Comparison of ENCODE assay signal across 23 mouse cellular contexts in the genomic region with DNA sequence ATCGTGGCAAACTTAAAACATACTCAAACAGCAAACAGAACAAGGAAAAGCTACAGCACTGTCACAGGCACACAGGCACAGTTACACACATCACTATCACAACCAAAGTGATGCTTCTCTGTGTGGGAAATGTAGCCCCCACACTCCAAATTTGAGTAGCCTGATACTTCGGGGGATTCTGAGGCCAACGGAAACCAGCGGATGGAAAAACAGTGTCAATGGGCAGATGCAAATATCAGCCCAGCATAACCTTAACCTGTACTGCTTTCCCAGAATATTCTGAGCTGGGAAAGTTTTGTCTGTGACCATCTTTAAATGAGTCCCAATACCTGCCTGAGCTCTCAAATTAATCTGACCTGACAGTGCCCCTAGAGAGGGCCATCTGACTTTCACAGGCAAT.
DNase-seq lines count a peak whose midpoint lies in the region; ATAC-seq and TF ChIP-seq lines count a peak whose summit lies in the region.
"Had no signal": no experiment of that assay in that cellular context is flagged by ENCODE, and none has a peak within 500 bp of the region (broad histone marks: within the 10 kb centered on the region; RNA-seq: fewer than 3 reads in every experiment).

No protein-coding gene starts in this region.

- TF ChIP-seq POLR2A in heart, adult 2 months (IDR thresholded peaks at IDR 0.05; ENCODE audit: insufficient read depth, low read depth, low read length), result no peak
- no peak for TF ChIP-seq POLR2A in CH12.LX (IDR thresholded peaks at IDR 0.05; ENCODE audit: low read depth, low read length)

- WGBS in heart, adult 2 months, result 80% methylated on average over 4 of the region's 4 CpGs
- 95% methylated on average over 4 of the region's 4 CpGs for WGBS in midbrain, postnatal 0 days

- peak overlapping the region; percentile 47; the same call in 1 of the 2 replicates for H3K4me2 ChIP-seq in CH12.LX (ENCODE audit: insufficient read depth, low read depth, poor library complexity, severe bottlenecking)
- no peak overlapping the region for H3K4me2 ChIP-seq in midbrain, postnatal 0 days (ENCODE audit: low read depth, low read length, poor library complexity, severe bottlenecking)

- no peaks in the 10 kb centered on the region for H3K9me3 ChIP-seq in CH12.LX (replicated peaks; ENCODE audit: low read length)
- no peaks in the 10 kb centered on the region for H3K9me3 ChIP-seq in midbrain, postnatal 0 days (ENCODE audit: low read length)

- ATAC-seq in midbrain, postnatal 0 days (ENCODE audit: low FRiP score), result no peak
- ATAC-seq: activated CD4-positive, CD25-positive, alpha-beta regulatory T cell, adult 4 months; CD4-positive, CD25-positive, alpha-beta regulatory T cell, adult 4 months; Patski had no signal

- peaks cover 6% of the 10 kb centered on the region for H3K4me1 ChIP-seq in heart, adult 2 months (ENCODE audit: control insufficient read depth, insufficient read depth, low read length)
- peaks cover 43 to 81% of the 10 kb centered on the region in 2 experiments for H3K4me1 ChIP-seq in CH12.LX (ENCODE audit: control insufficient read depth in 1 of 2, insufficient read depth in 2 of 2)
- H3K4me1 ChIP-seq in midbrain, postnatal 0 days (ENCODE audit: insufficient read depth, low read length), result 0 out of 2 replicates have a peak, but pooled peaks cover 3% of the 10 kb centered on the region

- intact Hi-C loops in heart, adult 2 months (cut with DNase I), result no loop called here

- H3K27me3 ChIP-seq in heart, adult 2 months (ENCODE audit: control insufficient read depth, insufficient read depth, low read length), result no peaks in the 10 kb centered on the region
- H3K27me3 ChIP-seq in CH12.LX (replicated peaks), result no peaks in the 10 kb centered on the region
- no peaks in the 10 kb centered on the region for H3K27me3 ChIP-seq in midbrain, postnatal 0 days (ENCODE audit: insufficient read depth, low read length)
- H3K27me3 ChIP-seq: Patski had no signal

- no peak for TF ChIP-seq EP300 in heart, adult 2 months (IDR thresholded peaks at IDR 0.05; ENCODE audit: insufficient read depth, low read depth, low read length)
- peak; percentile 99 for TF ChIP-seq EP300 in CH12.LX (IDR thresholded peaks at IDR 0.05; ENCODE audit: low read length)

- H3K36me3 ChIP-seq in heart, adult 2 months (ENCODE audit: control insufficient read depth, insufficient read depth, low read length), result no peaks in the 10 kb centered on the region
- H3K36me3 ChIP-seq in CH12.LX (replicated peaks in 1 of 2; ENCODE audit: control insufficient read depth in 1 of 2, insufficient read depth in 1 of 2, low read length in 1 of 2), result peaks cover 0 to 28% of the 10 kb centered on the region in 2 experiments
- H3K36me3 ChIP-seq in midbrain, postnatal 0 days (ENCODE audit: insufficient read depth, low read length), result no peaks in the 10 kb centered on the region
- H3K36me3 ChIP-seq: G1E had no signal

- H3K4me3 ChIP-seq in heart, adult 2 months, result no peak overlapping the region
- no peak overlapping the region for H3K4me3 ChIP-seq in CH12.LX (replicated peaks in 1 of 3; ENCODE audit: low read depth in 2 of 3, low read length in 2 of 3, poor library complexity in 1 of 3)
- H3K4me3 ChIP-seq in midbrain, postnatal 0 days (ENCODE audit: low read depth, low read length), result no peak overlapping the region

- in situ Hi-C loops in CH12.LX (cut with MboI; ENCODE audit: low pct_ligation_motif_present, low pct_unique_long_range_greater_than_20kb, low sequenced_read_pairs), result no loop called here

- no peak overlapping the region for H3K9ac ChIP-seq in heart, adult 2 months (ENCODE audit: low read depth, low read length)
- H3K9ac ChIP-seq in CH12.LX (ENCODE audit: insufficient read depth, low read depth), result no peak overlapping the region
- H3K9ac ChIP-seq in midbrain, postnatal 0 days (replicated peaks; ENCODE audit: low read length, poor library complexity, severe bottlenecking), result no peak overlapping the region

- dilution Hi-C loops in CH12.LX (cut with MboI; ENCODE audit: extremely low pct_ligation_motif_present, extremely low pct_unique_long_range_greater_than_20kb, low sequenced_read_pairs), result no loop called here

- H3K27ac ChIP-seq in heart, adult 2 months, result no peak overlapping the region
- H3K27ac ChIP-seq in CH12.LX (ENCODE audit: insufficient read depth, low read depth), result peak overlapping the region; percentile 39
- H3K27ac ChIP-seq in midbrain, postnatal 0 days (ENCODE audit: low read depth, low read length), result no peak overlapping the region

- TF ChIP-seq CTCF in heart, adult 2 months (IDR thresholded peaks at IDR 0.05), result no peak
- TF ChIP-seq CTCF in CH12.LX (conservative IDR thresholded peaks at IDR 0.05 in 1 of 2, IDR thresholded peaks at IDR 0.05 in 1 of 2; ENCODE audit: low read depth in 2 of 2, low read length in 2 of 2), result no peak
- no peak for TF ChIP-seq CTCF in midbrain, postnatal 0 days (IDR thresholded peaks at IDR 0.05)

- TF ChIP-seq RAD21 in CH12.LX (IDR thresholded peaks at IDR 0.05; ENCODE audit: low read depth, low read length), result no peak

- H3K79me2 ChIP-seq in heart, adult 2 months (replicated peaks; ENCODE audit: control insufficient read depth, insufficient read depth, low read length), result no peaks in the 10 kb centered on the region
- H3K79me2 ChIP-seq in CH12.LX (replicated peaks; ENCODE audit: control insufficient read depth, extremely low read depth, insufficient read depth, poor library complexity, severe bottlenecking), result no peaks in the 10 kb centered on the region

- DNase-seq in heart, adult 11 months, result peak; percentile 56
- no peak for DNase-seq in heart, adult 2 months
- DNase-seq in CD4-positive helper T cell, adult 2 months (ENCODE audit: low read depth, low spot score), result peak; percentile 28
- peak; percentile 79 for DNase-seq in CH12.LX (ENCODE audit: extremely low read depth)
- DNase-seq in induced T-regulatory cell, adult 2 months (ENCODE audit: low read depth), result peak; percentile 35
- DNase-seq in midbrain, postnatal 0 days (ENCODE audit: low spot score), result no peak
- no peak for DNase-seq in neural tube, embryonic 10.5 days (ENCODE audit: extremely low spot score, low spot score)
- no peak for DNase-seq in frontal cortex, adult 2 months (ENCODE audit: extremely low spot score in 1 of 2, low spot score in 1 of 2)
- DNase-seq: adrenal gland, adult 2 months; adrenal gland, adult 8-10 months; adrenal gland, postnatal 10 days; adrenal gland, postnatal 14 days; adrenal gland, postnatal 25 days; adrenal gland, postnatal 36 days; B cell, adult 2 months; cerebellum, adult 11 months; cerebellum, adult 11-12 months; cerebellum, adult 18-20 months; cerebellum, adult 2 months had no signal

TF ChIP-seq in CH12.LX, 34 proteins besides CTCF, POLR2A, EP300 and RAD21 (continues in another document):
- TF ChIP-seq HCFC1 (IDR thresholded peaks at IDR 0.05; ENCODE audit: low read depth, low read length) (no peak), SIN3A (IDR thresholded peaks at IDR 0.05; ENCODE audit: low read length) (peak; percentile 50; the same call in 1 of the 2 replicates), POLR2AphosphoS2 (IDR thresholded peaks at IDR 0.05; ENCODE audit: low read depth, low read length) (no peak), RCOR1 (conservative IDR thresholded peaks at IDR 0.05; ENCODE audit: low read depth, low read length) (peak; percentile 91), CHD2 (IDR thresholded peaks at IDR 0.05; ENCODE audit: low read length) (peak; percentile 86), ETS1 (conservative IDR thresholded peaks at IDR 0.05; ENCODE audit: low read depth, low read length) (peak; percentile 98), ZMIZ1 (IDR thresholded peaks at IDR 0.05; ENCODE audit: low read depth, low read length) (no peak), KAT2A (IDR thresholded peaks at IDR 0.05; ENCODE audit: insufficient replicate concordance, low read length) (no peak), MAX (IDR thresholded peaks at IDR 0.05; ENCODE audit: low read length) (peak; percentile 43; the same call in 1 of the 2 replicates), USF1 (IDR thresholded peaks at IDR 0.05; ENCODE audit: low read depth, low read length) (no peak), ELF1 (IDR thresholded peaks at IDR 0.05; ENCODE audit: low read depth, low read length) (no peak), ZKSCAN1 (IDR thresholded peaks at IDR 0.05; ENCODE audit: borderline replicate concordance, low read depth, low read length) (no peak), JUND (conservative IDR thresholded peaks at IDR 0.05; ENCODE audit: low read depth, low read length) (peak; percentile 96), E2F4 (IDR thresholded peaks at IDR 0.05; ENCODE audit: insufficient replicate concordance, low read depth, low read length) (no peak), UBTF (IDR thresholded peaks at IDR 0.05; ENCODE audit: low read depth, low read length) (no peak), SMC3 (IDR thresholded peaks at IDR 0.05; ENCODE audit: low read depth, low read length) (no peak), NELFE (IDR thresholded peaks at IDR 0.05; ENCODE audit: low read depth, low read length) (no peak), MEF2A (IDR thresholded peaks at IDR 0.05; ENCODE audit: borderline replicate concordance, low read depth, low read length) (peak; percentile 95), MAZ (IDR thresholded peaks at IDR 0.05; ENCODE audit: low read depth, low read length) (peak; percentile 93), USF2 (conservative IDR thresholded peaks at IDR 0.05; ENCODE audit: low read depth, low read length) (no peak), TBP (conservative IDR thresholded peaks at IDR 0.05; ENCODE audit: low read depth, low read length) (no peak), TCF12 (IDR thresholded peaks at IDR 0.05; ENCODE audit: low read depth, low read length) (peak; percentile 93), ZNF384 (IDR thresholded peaks at IDR 0.05; ENCODE audit: low read depth, low read length) (peak; percentile 59), MYC (IDR thresholded peaks at IDR 0.05; ENCODE audit: low read depth, low read length) (no peak), GABPA (IDR thresholded peaks at IDR 0.05; ENCODE audit: insufficient replicate concordance, low read depth, low read length) (no peak), MAFK (IDR thresholded peaks at IDR 0.05; ENCODE audit: insufficient replicate concordance, low read length) (peak; percentile 72; the same call in 1 of the 2 replicates), CHD1 (IDR thresholded peaks at IDR 0.05; ENCODE audit: low read depth, low read length) (0 out of 2 replicates have a peak, but pooled peaks have one; percentile 11), JUN (IDR thresholded peaks at IDR 0.05; ENCODE audit: insufficient read depth, low read depth, low read length) (peak; percentile 99), BHLHE40 (IDR thresholded peaks at IDR 0.05; ENCODE audit: low read depth, low read length) (peak; percentile 76), IRF4 (IDR thresholded peaks at IDR 0.05; ENCODE audit: low read depth, low read length) (peak; percentile 94), ZC3H11A (IDR thresholded peaks at IDR 0.05; ENCODE audit: low read depth, low read length) (no peak), MXI1 (IDR thresholded peaks at IDR 0.05; ENCODE audit: low read depth, low read length) (no peak)

Comparison
In these comparisons a context has a peak if more than half of its experiments do, and no peak if none do; other contexts are left out.
1. DNase-seq: peak in heart, adult 11 months (single experiment), CD4-positive helper T cell, adult 2 months (single experiment), CH12.LX (single experiment) and induced T-regulatory cell, adult 2 months (single experiment); none in heart, adult 2 months (0 of 2), midbrain, postnatal 0 days (single experiment), neural tube, embryonic 10.5 days (single experiment) and frontal cortex, adult 2 months (0 of 2).